Mouse (Mus musculus): Measurements from ENCODE around the gene Pcnx2.

Pcnx2 gene

DNA sequence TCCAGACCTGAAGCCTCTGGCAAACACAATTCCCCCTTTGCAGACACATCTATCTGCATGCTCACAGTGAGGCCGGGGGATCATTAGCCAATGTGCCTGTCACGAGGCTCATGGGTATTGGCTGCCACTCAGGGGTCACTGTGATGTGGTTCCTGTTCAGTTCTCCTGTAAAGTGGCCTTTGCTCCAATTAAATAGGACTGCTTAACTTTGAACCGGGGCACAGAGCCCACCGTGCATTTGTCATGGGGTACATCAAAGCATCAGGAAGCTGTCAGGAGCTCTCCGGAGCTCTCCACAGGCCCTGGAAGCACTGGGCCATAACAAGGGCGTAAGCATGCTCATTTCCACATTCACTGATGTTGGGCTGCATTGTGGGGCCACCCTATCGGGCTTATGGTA lies 181.5 kb downstream of the Pcnx2 start:
- no peak for DNase-seq (ENCODE audit: low spot score in 2 of 2)

GRCm38 (mm10) chr8:125716211-125716610 lies 181.9 kb downstream of the Pcnx2 start:
- DNase-seq (ENCODE audit: low spot score in 2 of 2): no peak

GRCm38 (mm10) chr8:125711514-125711913 lies 186.6 kb downstream of the Pcnx2 start:
- no peak for DNase-seq (ENCODE audit: low spot score in 2 of 2)

DNA sequence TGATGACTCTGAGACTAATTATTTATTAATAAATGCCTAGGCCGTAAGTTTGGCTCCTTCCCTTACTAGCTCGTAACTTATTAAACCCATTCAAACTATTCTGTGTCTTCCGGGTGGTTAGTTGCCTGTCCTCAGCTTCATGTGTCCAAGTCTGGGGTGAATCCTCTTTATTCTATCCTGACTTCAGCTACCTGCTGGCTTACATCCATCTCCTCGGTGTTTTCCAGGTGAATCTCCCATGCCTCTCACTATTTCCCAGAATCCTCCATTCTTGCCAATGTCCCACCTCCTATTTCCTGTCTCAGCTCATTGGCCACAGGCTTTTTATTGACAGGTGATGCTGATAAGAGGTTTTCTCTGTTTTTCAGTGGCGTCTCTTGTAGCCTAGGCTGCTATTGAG lies 188.9 kb downstream of the Pcnx2 start:
- DNase-seq (ENCODE audit: low spot score in 2 of 2): no peak

DNA sequence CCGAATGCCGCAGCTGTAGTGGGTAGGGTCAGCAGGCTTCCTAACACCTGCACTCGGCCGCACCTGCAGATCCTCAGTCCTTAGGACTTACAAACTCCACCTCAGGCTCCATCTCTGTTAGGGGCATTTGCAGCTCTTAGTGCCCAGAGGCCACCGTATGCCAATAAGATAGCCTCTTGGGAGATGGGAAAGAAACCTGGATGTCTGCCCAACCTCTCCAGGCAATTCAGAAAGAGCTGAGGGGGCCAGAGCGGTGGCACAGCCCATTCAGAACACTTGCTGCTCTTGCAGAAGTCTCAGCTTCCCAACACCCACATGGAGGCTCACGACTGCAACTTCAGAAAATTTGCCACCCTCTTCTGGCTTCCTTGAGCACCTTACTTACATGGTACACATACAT lies 192.3 kb downstream of the Pcnx2 start:
- no peak for DNase-seq (ENCODE audit: low spot score in 2 of 2)

- DNase-seq (ENCODE audit: low spot score in 2 of 2): no peak
These were observed 193.7 kb downstream of the Pcnx2 start for GRCm38 (mm10) chr8:125704434-125704833.

DNA sequence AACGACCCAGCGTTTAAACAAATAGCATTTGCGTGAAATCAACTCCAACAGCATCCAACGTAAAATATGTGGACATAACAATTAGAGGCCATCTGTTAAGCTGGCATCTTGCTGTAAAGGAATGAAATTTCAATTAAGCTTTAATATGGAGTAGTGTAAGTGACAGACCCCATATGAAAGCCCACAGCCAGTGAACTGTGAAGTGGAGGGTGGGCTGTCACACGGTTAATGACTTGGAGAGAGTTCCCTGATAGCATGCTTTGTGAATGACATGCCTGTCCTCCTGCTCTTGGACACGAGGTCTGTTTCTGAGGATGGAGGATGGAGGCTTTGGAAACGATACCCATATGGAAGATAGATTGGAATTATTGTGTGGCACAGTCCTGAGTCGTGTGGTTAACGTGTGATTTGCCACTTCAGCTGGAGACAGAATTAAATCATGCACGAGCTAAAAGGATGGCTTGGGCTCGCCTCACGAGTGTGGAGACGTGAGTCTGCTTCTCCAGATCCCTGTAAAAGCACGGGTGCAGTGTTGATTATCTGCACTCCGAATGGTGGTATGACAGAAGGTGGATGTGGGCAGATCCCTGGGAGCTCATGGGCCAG lies 195.1 kb downstream of the Pcnx2 start:
- DNase-seq (ENCODE audit: low spot score in 2 of 2): no peak
